Mouse (Mus musculus): ENCODE measurements around the gene Antxrl. TPM values are rescaled to one million over a fixed set of nuclear protein-coding genes. Genes with fewer than 3 reads are reported as not detected.

The Antxrl gene
- polyA plus RNA-seq, 1 experiment from 2014 or later = not detected

DNA sequence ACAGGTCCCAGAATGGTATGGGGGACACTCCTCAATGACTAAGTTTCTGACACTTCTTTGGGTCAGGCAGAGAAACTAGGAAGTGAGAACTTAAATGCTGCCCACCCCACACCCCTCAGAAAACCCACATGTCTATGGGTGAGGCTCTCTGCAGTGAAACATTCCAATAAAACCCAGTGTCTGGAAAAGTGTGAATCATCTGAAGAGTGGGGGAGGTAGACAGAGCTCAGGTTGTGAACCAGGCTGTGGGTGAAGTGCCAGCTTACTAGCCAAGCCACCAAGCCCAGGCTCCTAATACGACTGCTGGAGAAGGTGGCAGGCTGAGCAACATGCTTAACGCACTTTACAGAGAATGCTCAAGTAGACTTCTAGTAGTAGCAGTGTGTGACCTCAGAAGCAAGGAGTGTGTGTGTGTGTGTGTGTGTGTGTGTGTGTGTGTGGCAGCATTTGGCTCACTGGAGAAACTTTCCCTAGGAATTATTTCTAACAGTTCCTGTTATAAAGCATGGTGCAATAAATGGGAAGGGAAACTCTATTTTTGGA is 35.4 kb downstream of the Antxrl start:
- Histone ChIP-seq H3K27me3 (ENCODE audit: control insufficient read depth, insufficient read depth, low read length) (0 out of 2 replicates have a peak, but pooled peaks cover 4% of the 10 kb centered on the region), H3K36me3 (ENCODE audit: control insufficient read depth, insufficient read depth, low read length) (no peaks in the 10 kb centered on the region), H3K27ac (ENCODE audit: low read depth, low read length) (no peak overlapping the region), H3K9ac (ENCODE audit: low read depth, low read length) (no peak overlapping the region), H3K4me3 (ENCODE audit: low read depth, low read length) (no peak overlapping the region), H3K4me2 (no peak overlapping the region), H3K4me1 (ENCODE audit: control insufficient read depth, insufficient read depth, low read length) (no peaks in the 10 kb centered on the region), H3K9me3 (replicated peaks; ENCODE audit: control insufficient read depth, low read length) (no peaks in the 10 kb centered on the region)
- 75% methylated on average over 2 of the region's 2 CpGs for WGBS (ENCODE audit: insufficient replicate concordance)
- no peak for ATAC-seq (replicated peaks; ENCODE audit: insufficient number of reproducible peaks, low FRiP score, low TSS enrichment)

DNA sequence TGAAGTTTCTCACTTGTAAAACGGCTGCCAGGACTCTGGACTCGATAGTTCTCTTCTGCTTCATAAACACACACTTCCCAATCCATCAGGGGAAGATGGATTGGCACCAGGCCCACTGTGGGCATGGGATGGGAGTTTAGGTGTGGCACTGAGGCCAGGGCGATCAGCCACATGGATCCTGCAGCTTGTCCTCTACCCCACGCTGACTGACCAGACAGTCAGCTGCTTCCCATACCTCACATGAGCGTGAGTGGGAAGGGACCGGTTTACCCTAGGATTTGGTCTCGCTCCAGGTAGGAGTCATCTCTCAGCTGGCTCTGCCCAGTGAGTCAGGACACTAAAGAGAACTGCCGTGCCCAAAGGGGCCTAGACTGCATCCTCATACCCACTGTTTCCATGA is 37.3 kb downstream of the Antxrl start:
- ATAC-seq (replicated peaks; ENCODE audit: insufficient number of reproducible peaks, low FRiP score, low TSS enrichment) = no peak
- H3K36me3 ChIP-seq (ENCODE audit: control insufficient read depth, insufficient read depth, low read length) = no peaks in the 10 kb centered on the region
- WGBS (ENCODE audit: insufficient replicate concordance) = 78% methylated on average over 8 of the region's 8 CpGs
- H3K27me3 ChIP-seq (ENCODE audit: control insufficient read depth, insufficient read depth, low read length) = 0 out of 2 replicates have a peak, but pooled peaks cover 4% of the 10 kb centered on the region
- no peaks in the 10 kb centered on the region for H3K4me1 ChIP-seq (ENCODE audit: control insufficient read depth, insufficient read depth, low read length)
- no peak overlapping the region for H3K27ac ChIP-seq (ENCODE audit: low read depth, low read length)
- no peaks in the 10 kb centered on the region for H3K9me3 ChIP-seq (replicated peaks; ENCODE audit: control insufficient read depth, low read length)
- H3K9ac ChIP-seq (ENCODE audit: low read depth, low read length) = no peak overlapping the region
- no peak overlapping the region for H3K4me2 ChIP-seq
- no peak overlapping the region for H3K4me3 ChIP-seq (ENCODE audit: low read depth, low read length)

DNA sequence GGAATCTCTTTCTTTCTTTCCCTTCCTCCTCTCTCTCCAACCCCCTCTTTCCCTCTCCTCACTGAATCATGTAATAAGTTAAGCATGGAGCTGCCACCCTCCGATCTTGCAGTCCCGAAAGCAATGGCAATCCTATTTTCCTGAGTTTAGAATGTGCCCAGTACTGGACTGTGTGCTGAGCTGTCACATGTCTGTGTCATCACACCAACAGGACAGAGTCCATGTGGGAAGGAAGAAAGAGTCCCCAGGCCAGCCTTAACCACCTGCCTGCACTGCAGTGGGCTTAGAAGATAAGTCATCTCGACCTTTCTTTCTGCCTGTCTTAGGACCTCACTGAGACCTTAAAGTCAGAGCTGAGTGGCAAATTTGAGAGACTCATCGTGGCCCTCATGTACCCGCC is 39.0 kb downstream of the Antxrl start:
- Histone ChIP-seq H3K4me2 (no peak overlapping the region), H3K36me3 (ENCODE audit: control insufficient read depth, insufficient read depth, low read length) (no peaks in the 10 kb centered on the region), H3K27me3 (ENCODE audit: control insufficient read depth, insufficient read depth, low read length) (0 out of 2 replicates have a peak, but pooled peaks cover 4% of the 10 kb centered on the region), H3K4me1 (ENCODE audit: control insufficient read depth, insufficient read depth, low read length) (no peaks in the 10 kb centered on the region), H3K27ac (ENCODE audit: low read depth, low read length) (no peak overlapping the region), H3K9me3 (replicated peaks; ENCODE audit: control insufficient read depth, low read length) (no peaks in the 10 kb centered on the region), H3K4me3 (ENCODE audit: low read depth, low read length) (no peak overlapping the region), H3K9ac (ENCODE audit: low read depth, low read length) (no peak overlapping the region)
- WGBS (ENCODE audit: insufficient replicate concordance) = 71% methylated on average over 5 of the region's 5 CpGs
- ATAC-seq (replicated peaks; ENCODE audit: insufficient number of reproducible peaks, low FRiP score, low TSS enrichment) = no peak

DNA sequence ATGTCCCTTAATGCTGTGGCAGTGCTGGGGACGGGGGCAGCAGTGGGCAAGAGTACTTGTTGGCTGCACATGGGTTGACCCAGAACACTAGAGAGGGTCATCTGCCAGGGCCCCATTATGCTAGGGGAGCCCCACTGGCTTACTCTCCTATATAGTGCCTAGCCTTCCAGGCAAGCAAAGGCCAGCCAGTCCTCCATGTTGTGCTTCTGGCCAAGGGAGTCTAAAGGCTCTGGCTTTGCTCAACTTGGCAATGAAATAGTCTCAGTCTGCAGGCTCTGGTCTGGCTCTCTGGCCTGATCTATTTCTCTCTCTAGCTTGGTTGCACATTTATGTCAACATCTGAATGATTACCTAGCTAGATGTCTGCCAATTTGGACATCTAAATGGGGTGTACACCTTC is 40.3 kb downstream of the Antxrl start:
- Histone ChIP-seq H3K36me3 (ENCODE audit: control insufficient read depth, insufficient read depth, low read length) (no peaks in the 10 kb centered on the region), H3K4me1 (ENCODE audit: control insufficient read depth, insufficient read depth, low read length) (no peaks in the 10 kb centered on the region), H3K4me3 (ENCODE audit: low read depth, low read length) (no peak overlapping the region), H3K27ac (ENCODE audit: low read depth, low read length) (no peak overlapping the region), H3K27me3 (ENCODE audit: control insufficient read depth, insufficient read depth, low read length) (no peaks in the 10 kb centered on the region), H3K9me3 (replicated peaks; ENCODE audit: control insufficient read depth, low read length) (no peaks in the 10 kb centered on the region), H3K4me2 (no peak overlapping the region), H3K9ac (ENCODE audit: low read depth, low read length) (no peak overlapping the region)
- WGBS (ENCODE audit: insufficient replicate concordance) = 65% methylated on average over 1 of the region's 1 CpGs
- ATAC-seq (replicated peaks; ENCODE audit: insufficient number of reproducible peaks, low FRiP score, low TSS enrichment) = no peak

GRCm38 (mm10) chr14:34096161-34096560 is 43.7 kb downstream of the Antxrl start:
- Histone ChIP-seq H3K9ac (ENCODE audit: low read depth, low read length) (no peak overlapping the region), H3K9me3 (replicated peaks; ENCODE audit: control insufficient read depth, low read length) (no peaks in the 10 kb centered on the region), H3K4me2 (no peak overlapping the region), H3K27ac (ENCODE audit: low read depth, low read length) (no peak overlapping the region), H3K4me1 (ENCODE audit: control insufficient read depth, insufficient read depth, low read length) (no peaks in the 10 kb centered on the region), H3K36me3 (ENCODE audit: control insufficient read depth, insufficient read depth, low read length) (no peaks in the 10 kb centered on the region), H3K4me3 (ENCODE audit: low read depth, low read length) (no peak overlapping the region), H3K27me3 (ENCODE audit: control insufficient read depth, insufficient read depth, low read length) (no peaks in the 10 kb centered on the region)
- 65% methylated on average over 5 of the region's 5 CpGs for whole genome bisulfite sequencing (ENCODE audit: insufficient replicate concordance)
- ATAC-seq (replicated peaks; ENCODE audit: insufficient number of reproducible peaks, low FRiP score, low TSS enrichment) = no peak

- Histone ChIP-seq H3K27me3 (ENCODE audit: control insufficient read depth, insufficient read depth, low read length) (no peaks in the 10 kb centered on the region), H3K9me3 (replicated peaks; ENCODE audit: control insufficient read depth, low read length) (no peaks in the 10 kb centered on the region), H3K9ac (ENCODE audit: low read depth, low read length) (no peak within 1 kb of the TSS), H3K4me3 (ENCODE audit: low read depth, low read length) (no peak within 1 kb of the TSS), H3K27ac (ENCODE audit: low read depth, low read length) (no peak within 1 kb of the TSS), H3K4me2 (no peak within 1 kb of the TSS), H3K4me1 (ENCODE audit: control insufficient read depth, insufficient read depth, low read length) (peaks cover 3% of the 10 kb centered on the region; the same call in 1 of the 2 replicates), H3K36me3 (ENCODE audit: control insufficient read depth, insufficient read depth, low read length) (no peaks in the 10 kb centered on the region)
- WGBS (ENCODE audit: insufficient replicate concordance) = 74% methylated on average over 5 of the region's 5 CpGs
- no peak for ATAC-seq (replicated peaks; ENCODE audit: insufficient number of reproducible peaks, low FRiP score, low TSS enrichment)
Measured at GRCm38 (mm10) chr14:34102601-34103000, 50.1 kb downstream of the Antxrl start, which contains the start of gene A630023A22Rik. Gene A630023A22Rik, minus strand, starts transcription at chr14:34102754.

GRCm38 (mm10) chr14:34103855-34104254 is 51.3 kb downstream of the Antxrl start:
- no peaks in the 10 kb centered on the region for H3K36me3 ChIP-seq (ENCODE audit: control insufficient read depth, insufficient read depth, low read length)
- no peaks in the 10 kb centered on the region for H3K9me3 ChIP-seq (replicated peaks; ENCODE audit: control insufficient read depth, low read length)
- 35% methylated on average over 3 of the region's 3 CpGs for WGBS (ENCODE audit: insufficient replicate concordance)
- no peak overlapping the region for H3K4me3 ChIP-seq (ENCODE audit: low read depth, low read length)
- H3K27me3 ChIP-seq (ENCODE audit: control insufficient read depth, insufficient read depth, low read length) = no peaks in the 10 kb centered on the region
- H3K4me2 ChIP-seq = no peak overlapping the region
- no peak overlapping the region for H3K27ac ChIP-seq (ENCODE audit: low read depth, low read length)
- peaks cover 3% of the 10 kb centered on the region; the same call in 1 of the 2 replicates for H3K4me1 ChIP-seq (ENCODE audit: control insufficient read depth, insufficient read depth, low read length)
- ATAC-seq (replicated peaks; ENCODE audit: insufficient number of reproducible peaks, low FRiP score, low TSS enrichment) = no peak
- no peak overlapping the region for H3K9ac ChIP-seq (ENCODE audit: low read depth, low read length)

GRCm38 (mm10) chr14:34104892-34105291 is 52.4 kb downstream of the Antxrl start:
- H3K4me3 ChIP-seq (ENCODE audit: low read depth, low read length) = no peak overlapping the region
- H3K4me2 ChIP-seq = no peak overlapping the region
- no peaks in the 10 kb centered on the region for H3K9me3 ChIP-seq (replicated peaks; ENCODE audit: control insufficient read depth, low read length)
- H3K9ac ChIP-seq (ENCODE audit: low read depth, low read length) = no peak overlapping the region
- H3K27ac ChIP-seq (ENCODE audit: low read depth, low read length) = no peak overlapping the region
- peaks cover 3% of the 10 kb centered on the region; the same call in 1 of the 2 replicates for H3K4me1 ChIP-seq (ENCODE audit: control insufficient read depth, insufficient read depth, low read length)
- WGBS (ENCODE audit: insufficient replicate concordance) = 21% methylated on average over 8 of the region's 8 CpGs
- no peaks in the 10 kb centered on the region for H3K36me3 ChIP-seq (ENCODE audit: control insufficient read depth, insufficient read depth, low read length)
- ATAC-seq (replicated peaks; ENCODE audit: insufficient number of reproducible peaks, low FRiP score, low TSS enrichment) = no peak
- H3K27me3 ChIP-seq (ENCODE audit: control insufficient read depth, insufficient read depth, low read length) = no peaks in the 10 kb centered on the region

GRCm38 (mm10) chr14:34106389-34107062 is 54.0 kb downstream of the Antxrl start:
- Histone ChIP-seq H3K9ac (ENCODE audit: low read depth, low read length) (no peak overlapping the region), H3K27me3 (ENCODE audit: control insufficient read depth, insufficient read depth, low read length) (no peaks in the 10 kb centered on the region), H3K4me1 (ENCODE audit: control insufficient read depth, insufficient read depth, low read length) (peaks cover 3% of the 10 kb centered on the region; the same call in 1 of the 2 replicates), H3K4me2 (no peak overlapping the region), H3K27ac (ENCODE audit: low read depth, low read length) (no peak overlapping the region), H3K36me3 (ENCODE audit: control insufficient read depth, insufficient read depth, low read length) (no peaks in the 10 kb centered on the region), H3K9me3 (replicated peaks; ENCODE audit: control insufficient read depth, low read length) (no peaks in the 10 kb centered on the region), H3K4me3 (ENCODE audit: low read depth, low read length) (no peak overlapping the region)
- WGBS (ENCODE audit: insufficient replicate concordance) = 50% methylated on average over 12 of the region's 12 CpGs
- ATAC-seq (replicated peaks; ENCODE audit: insufficient number of reproducible peaks, low FRiP score, low TSS enrichment) = no peak
